Mouse (Mus musculus) olfactory bulb, adult 2 months (tissue): ENCODE measurements around the gene 3100002H09Rik. TPM values are rescaled to one million over a fixed set of nuclear protein-coding genes. Genes with fewer than 3 reads are reported as not detected.
A peak's percentile ranks its signal among the peaks of the same experiment; 100 is the strongest.

ENCODE experiments used
- H3K27ac ChIP-seq: fragments of 200-500 bp; 2 replicates; pipeline ENCODE4 v1.5.1; 2012; ENCODE audit warnings: low read depth, low read length; ENCODE audit not compliant: insufficient read depth
- H3K4me1 ChIP-seq: fragments of 200-500 bp; 2 replicates; pipeline ENCODE4 v1.6.1; 2012; ENCODE audit warnings: low read length; ENCODE audit not compliant: control insufficient read depth, insufficient read depth
- H3K4me3 ChIP-seq: fragments of 200-500 bp; 2 replicates; pipeline ENCODE4 v1.5.1; 2012; ENCODE audit warnings: mild to moderate bottlenecking, low read depth, low read length, moderate library complexity; ENCODE audit not compliant: insufficient read depth
- CTCF ChIP-seq: fragments of 200-500 bp; IDR thresholded peaks from 2 replicates; pipeline ENCODE4 v1.5.1; 2012; ENCODE audit warnings: low read depth, mild to moderate bottlenecking, low read length, moderate library complexity; ENCODE audit not compliant: insufficient read depth
- POLR2A ChIP-seq: fragments of 200-500 bp; IDR thresholded peaks from 2 replicates; pipeline ENCODE4 v1.6.1; 2012; ENCODE audit warnings: mild to moderate bottlenecking, low read depth, low read length, moderate library complexity; ENCODE audit not compliant: insufficient read depth
- WGBS: fragments of 180-500 bp; shearing (Covaris S2); methylation state at CpG from one replicate; pipeline ENCODE4 v1.1.7; 2018; 5-methylcytosine and 5-hydroxymethylcytosine counted together
- polyA plus RNA-seq: library from polyadenylated mRNA; stranded (reverse); fragments of >200 nt; gene quantifications from 2 replicates; pipeline ENCODE4 v1.2.4, GENCODE M21; 2012; ENCODE audit warnings: low replicate concordance; ENCODE audit not compliant: missing spikeins, insufficient read depth, insufficient read length

Gene 3100002H09Rik
- not detected in 2 replicates for polyA plus RNA-seq

GRCm38 (mm10) chr4:124610703-124611102 is at the start of gene 3100002H09Rik:
3100002H09Rik (minus strand) TSS chr4:124610803.
- 94% methylated on average over 2 of the region's 2 CpGs for WGBS
- TF ChIP-seq POLR2A (no peak), CTCF (no peak)

GRCm38 (mm10) chr4:124659251-124660217 is 48.9 kb upstream of the 3100002H09Rik start:
- Histone ChIP-seq H3K4me3 (peak overlapping the region; percentile 8), H3K27ac (no peak overlapping the region), H3K4me1 (peaks cover 18% of the 10 kb centered on the region)
- 10% methylated on average over 68 of the region's 68 CpGs for WGBS
- TF ChIP-seq CTCF = no peak
- TF ChIP-seq POLR2A = no peak

More at GRCm38 (mm10) chr4:124610703-124611102, at the start of gene 3100002H09Rik:
- peaks cover 9% of the 10 kb centered on the region for H3K4me1 ChIP-seq
- H3K27ac ChIP-seq = no peak within 1 kb of the TSS
- no peak within 1 kb of the TSS for H3K4me3 ChIP-seq

- H3K27ac ChIP-seq = no peak overlapping the region
- no peak for TF ChIP-seq POLR2A
- TF ChIP-seq CTCF = no peak
- under 1% methylated on average over 39 of the region's 39 CpGs for WGBS
Observed at GRCm38 (mm10) chr4:124658412-124658851, 47.8 kb upstream of the 3100002H09Rik start.

GRCm38 (mm10) chr4:124657781-124658180 is 47.2 kb upstream of the 3100002H09Rik start:
- Histone ChIP-seq H3K4me1 (peaks cover 19% of the 10 kb centered on the region), H3K4me3 (peak overlapping the region; percentile 58), H3K27ac (no peak overlapping the region)
- WGBS = 2% methylated on average over 61 of the region's 61 CpGs
- TF ChIP-seq CTCF (no peak), POLR2A (no peak)

More at GRCm38 (mm10) chr4:124658412-124658851, 47.8 kb upstream of the 3100002H09Rik start:
- peaks cover 15% of the 10 kb centered on the region for H3K4me1 ChIP-seq
- peak overlapping the region; percentile 58 for H3K4me3 ChIP-seq

- peaks cover 25% of the 10 kb centered on the region for H3K4me1 ChIP-seq
- no peak overlapping the region for H3K27ac ChIP-seq
- no peak for TF ChIP-seq POLR2A
- no peak for TF ChIP-seq CTCF
- H3K4me3 ChIP-seq = peak overlapping the region; percentile 58
- under 1% methylated on average over 90 of the region's 92 CpGs for WGBS
Observed at GRCm38 (mm10) chr4:124656854-124657650, 46.4 kb upstream of the 3100002H09Rik start.

- Histone ChIP-seq H3K27ac (no peak within 1 kb of the TSS), H3K4me3 (peak within 1 kb of the TSS; percentile 58), H3K4me1 (peaks cover 26% of the 10 kb centered on the region)
- WGBS = 5% methylated on average over 15 of the region's 15 CpGs
- TF ChIP-seq POLR2A = no peak
- no peak for TF ChIP-seq CTCF
Observed at GRCm38 (mm10) chr4:124656518-124656853, 45.9 kb upstream of the 3100002H09Rik start, which contains the start of gene Pou3f1. Pou3f1 (plus strand) TSS chr4:124656807.

GRCm38 (mm10) chr4:124652886-124653285 is 42.3 kb upstream of the 3100002H09Rik start:
- WGBS = 19% methylated on average over 9 of the region's 9 CpGs
- Histone ChIP-seq H3K4me1 (peaks cover 20% of the 10 kb centered on the region), H3K27ac (no peak overlapping the region), H3K4me3 (no peak overlapping the region)
- TF ChIP-seq POLR2A (no peak), CTCF (no peak)

GRCm38 (mm10) chr4:124647909-124648308 is 37.3 kb upstream of the 3100002H09Rik start:
- TF ChIP-seq CTCF (no peak), POLR2A (no peak)
- Histone ChIP-seq H3K4me1 (peaks cover 8% of the 10 kb centered on the region), H3K27ac (no peak overlapping the region), H3K4me3 (no peak overlapping the region)
- WGBS = 75% methylated on average over 5 of the region's 5 CpGs
